Mouse (Mus musculus) CH12.LX (cell line): ENCODE data around the gene Tbccd1. TPM values are rescaled to one million over a fixed set of nuclear protein-coding genes. Genes with fewer than 3 reads are reported as not detected.

Experiments
- DNase-seq: peaks from one replicate; pipeline ENCODE4 v3.0.0-alpha.2; 2013; ENCODE audit errors: extremely low read depth
- H3K27ac ChIP-seq: 2 replicates; pipeline ENCODE4 v1.5.1; 2012; ENCODE audit warnings: low read depth, mild to moderate bottlenecking, control low read depth, moderate library complexity; ENCODE audit not compliant: insufficient read depth
- H3K27me3 ChIP-seq: replicated peaks from 2 replicates; pipeline ENCODE3; 2012; ENCODE audit warnings: inconsistent platforms
- H3K36me3 ChIP-seq, 2 experiments: replicated peaks in 1 of 2; 2 replicates each; pipeline versions ENCODE3 to v1.6.1; 2012; ENCODE audit warnings: inconsistent platforms in 1 of 2, low read length in 1 of 2, mild to moderate bottlenecking in 1 of 2, mixed read lengths in 1 of 2, moderate library complexity in 1 of 2; ENCODE audit not compliant: control insufficient read depth in 1 of 2, insufficient read depth in 1 of 2
- H3K4me1 ChIP-seq, 2 experiments: 2 replicates each; pipeline ENCODE4 v1.6.1; 2012; ENCODE audit warnings: inconsistent platforms in 1 of 2, moderate library complexity in 1 of 2; ENCODE audit not compliant: insufficient read depth in 2 of 2, control insufficient read depth in 1 of 2
- H3K4me2 ChIP-seq: 2 replicates; pipeline ENCODE4 v1.6.1; 2012; ENCODE audit warnings: low read depth, mild to moderate bottlenecking, control low read depth; ENCODE audit not compliant: poor library complexity, insufficient read depth, severe bottlenecking
- H3K4me3 ChIP-seq, 3 experiments: fragments of 150-350 bp in 1 of 3; sonication (generic) in 1 of 3; replicated peaks in 1 of 3; 2 replicates each; pipeline versions ENCODE3 to v1.5.1; 2011 to 2012; ENCODE audit warnings: low read depth in 2 of 3, low read length in 2 of 3, mild to moderate bottlenecking in 2 of 3, moderate library complexity in 2 of 3, control low read depth in 1 of 3, improper control_type of control experiment in 1 of 3, inconsistent platforms in 1 of 3, mixed read lengths in 1 of 3; ENCODE audit not compliant: poor library complexity in 1 of 3
- H3K79me2 ChIP-seq: replicated peaks from 2 replicates; pipeline ENCODE4 v1.6.1; 2012; ENCODE audit warnings: mild to moderate bottlenecking, moderate library complexity; ENCODE audit not compliant: control insufficient read depth, poor library complexity, insufficient read depth, severe bottlenecking; ENCODE audit errors: extremely low read depth
- H3K9ac ChIP-seq: 2 replicates; pipeline ENCODE4 v1.6.1; 2012; ENCODE audit warnings: low read depth, mild to moderate bottlenecking, control low read depth, moderate library complexity; ENCODE audit not compliant: insufficient read depth
- H3K9me3 ChIP-seq: replicated peaks from 2 replicates; pipeline ENCODE3; 2012; ENCODE audit warnings: low read length, inconsistent platforms, mixed read lengths
- CHD1 ChIP-seq: IDR thresholded peaks from 2 replicates; pipeline ENCODE4 v1.6.1; 2012; ENCODE audit warnings: low read depth, low read length, improper control_type of control experiment, inconsistent platforms
- CHD2 ChIP-seq: IDR thresholded peaks from 2 replicates; pipeline ENCODE4 v1.6.1; 2011; ENCODE audit warnings: low read length, improper control_type of control experiment
- CTCF ChIP-seq, 2 experiments: IDR thresholded peaks in 1 of 2; conservative IDR thresholded peaks in 1 of 2; 2 replicates each; pipeline ENCODE4 v1.5.1; 2011 to 2012; ENCODE audit warnings: low read depth in 2 of 2, low read length in 2 of 2, improper control_type of control experiment in 1 of 2, inconsistent platforms in 1 of 2, mild to moderate bottlenecking in 1 of 2, moderate library complexity in 1 of 2
- E2F4 ChIP-seq: IDR thresholded peaks from 2 replicates; pipeline ENCODE4 v1.6.1; 2011; ENCODE audit warnings: low read depth, low read length, improper control_type of control experiment; ENCODE audit not compliant: insufficient replicate concordance
- ETS1 ChIP-seq: conservative IDR thresholded peaks from 2 replicates; pipeline ENCODE4 v1.6.1; 2012; ENCODE audit warnings: low read depth, mild to moderate bottlenecking, inconsistent platforms, low read length, improper control_type of control experiment, moderate library complexity
- GABPA ChIP-seq: IDR thresholded peaks from 2 replicates; pipeline ENCODE4 v1.6.1; 2012; ENCODE audit warnings: low read depth, low read length, improper control_type of control experiment, inconsistent platforms; ENCODE audit not compliant: insufficient replicate concordance
- HCFC1 ChIP-seq: IDR thresholded peaks from 2 replicates; pipeline ENCODE4 v1.6.1; 2012; ENCODE audit warnings: low read depth, mild to moderate bottlenecking, inconsistent platforms, low read length, improper control_type of control experiment
- IRF4 ChIP-seq: IDR thresholded peaks from 2 replicates; pipeline ENCODE4 v1.6.1; 2014; ENCODE audit warnings: low read depth, mild to moderate bottlenecking, inconsistent platforms, low read length, improper control_type of control experiment
- JUN ChIP-seq: IDR thresholded peaks from 2 replicates; pipeline ENCODE4 v1.6.1; 2011; ENCODE audit warnings: low read depth, mild to moderate bottlenecking, low read length, improper control_type of control experiment, moderate library complexity; ENCODE audit not compliant: insufficient read depth
- KAT2A ChIP-seq: IDR thresholded peaks from 2 replicates; pipeline ENCODE4 v1.6.1; 2012; ENCODE audit warnings: low read length, improper control_type of control experiment, inconsistent platforms; ENCODE audit not compliant: insufficient replicate concordance
- MAFK ChIP-seq: IDR thresholded peaks from 2 replicates; pipeline ENCODE4 v1.6.1; 2011; ENCODE audit warnings: low read length, improper control_type of control experiment; ENCODE audit not compliant: insufficient replicate concordance
- MEF2A ChIP-seq: IDR thresholded peaks from 2 replicates; pipeline ENCODE4 v1.6.1; 2014; ENCODE audit warnings: low read depth, mild to moderate bottlenecking, inconsistent platforms, low read length, improper control_type of control experiment, borderline replicate concordance
- POLR2A ChIP-seq: IDR thresholded peaks from 2 replicates; pipeline ENCODE4 v1.6.1; 2011; ENCODE audit warnings: low read depth, mild to moderate bottlenecking, improper control_type of control experiment, low read length
- POLR2AphosphoS2 ChIP-seq: IDR thresholded peaks from 2 replicates; pipeline ENCODE4 v1.6.1; 2011; ENCODE audit warnings: low read depth, low read length, improper control_type of control experiment
- RCOR1 ChIP-seq: conservative IDR thresholded peaks from 2 replicates; pipeline ENCODE4 v1.6.1; 2012; ENCODE audit warnings: low read depth, mild to moderate bottlenecking, inconsistent platforms, low read length, improper control_type of control experiment
- SIN3A ChIP-seq: IDR thresholded peaks from 2 replicates; pipeline ENCODE4 v1.6.1; 2012; ENCODE audit warnings: low read length, improper control_type of control experiment, inconsistent platforms
- SMC3 ChIP-seq: IDR thresholded peaks from 2 replicates; pipeline ENCODE4 v1.6.1; 2011; ENCODE audit warnings: low read depth, low read length, improper control_type of control experiment
- TCF12 ChIP-seq: IDR thresholded peaks from 2 replicates; pipeline ENCODE4 v1.6.1; 2014; ENCODE audit warnings: low read depth, mild to moderate bottlenecking, inconsistent platforms, low read length, improper control_type of control experiment
- UBTF ChIP-seq: IDR thresholded peaks from 2 replicates; pipeline ENCODE4 v1.6.1; 2012; ENCODE audit warnings: low read depth, mild to moderate bottlenecking, inconsistent platforms, low read length, improper control_type of control experiment, moderate library complexity
- USF1 ChIP-seq: IDR thresholded peaks from 2 replicates; pipeline ENCODE4 v1.6.1; 2014; ENCODE audit warnings: low read depth, mild to moderate bottlenecking, inconsistent platforms, low read length, improper control_type of control experiment
- ZNF384 ChIP-seq: IDR thresholded peaks from 2 replicates; pipeline ENCODE4 v1.6.1; 2012; ENCODE audit warnings: low read depth, low read length, improper control_type of control experiment, inconsistent platforms
- dilution Hi-C: fragments of 300-500 bp; cut with MboI; formaldehyde crosslinking; loops from 2 replicates; pipeline ENCODE4 v1.14.3; 2020; ENCODE audit warnings: low sequenced_read_pairs; ENCODE audit not compliant: extremely low pct_unique_long_range_greater_than_20kb, extremely low pct_ligation_motif_present
- in situ Hi-C: fragments of 300-500 bp; cut with MboI; formaldehyde crosslinking; loops from 3 replicates; pipeline ENCODE4 v1.14.3; 2019; ENCODE audit warnings: low sequenced_read_pairs, low pct_ligation_motif_present, low pct_unique_long_range_greater_than_20kb, mixed read lengths
- polyA plus RNA-seq: library from polyadenylated mRNA; unstranded; fragments of >175 nt; gene quantifications from 2 replicates; pipeline ENCODE4 v1.2.1, GENCODE M21; 2012; ENCODE audit warnings: low read depth; ENCODE audit not compliant: insufficient read length
- total RNA-seq, 2 experiments: library from RNA; depleted of rRNA; stranded (reverse); fragments of 300-350 nt in 1 of 2; fragments of >200 nt in 1 of 2; gene quantifications; 2 replicates each; pipeline ENCODE4 v1.2.3; 2012 to 2014

Gene Tbccd1
- total and polyA plus RNA-seq, 3 experiments: 15.1 to 19.9 (median 16.6) TPM

- H3K9ac ChIP-seq: no peak overlapping the region
- no peak for TF ChIP-seq KAT2A
- TF ChIP-seq MEF2A: no peak
- no peak for TF ChIP-seq ZNF384
- no peak for TF ChIP-seq TCF12
- no peak for TF ChIP-seq SIN3A
- TF ChIP-seq RCOR1: no peak
- no peak for TF ChIP-seq JUN
- no peak for TF ChIP-seq USF1
- no peak for TF ChIP-seq IRF4
- TF ChIP-seq CTCF (conservative IDR thresholded peaks at IDR 0.05 in 1 of 2, IDR thresholded peaks at IDR 0.05 in 1 of 2; ENCODE audit: low read depth in 2 of 2, low read length in 2 of 2): no peak
- TF ChIP-seq GABPA: no peak
- TF ChIP-seq UBTF: no peak
- H3K4me3 ChIP-seq: no peak overlapping the region
- in situ Hi-C loops: no loop called here
- no peak for DNase-seq
- H3K36me3 ChIP-seq: peaks cover 0 to 61% of the 10 kb centered on the region in 2 experiments
- no peaks in the 10 kb centered on the region for H3K4me1 ChIP-seq
- dilution Hi-C loops: no loop called here
- H3K79me2 ChIP-seq: no peaks in the 10 kb centered on the region
- no peak overlapping the region for H3K4me2 ChIP-seq
- H3K27me3 ChIP-seq: no peaks in the 10 kb centered on the region
- H3K9me3 ChIP-seq: no peaks in the 10 kb centered on the region
- no peak overlapping the region for H3K27ac ChIP-seq
These were observed 9.8 kb downstream of the Tbccd1 start for GRCm38 (mm10) chr16:22847686-22848085.

- Histone ChIP-seq H3K27me3 (no peaks in the 10 kb centered on the region), H3K4me3 (no peak overlapping the region), H3K9ac (no peak overlapping the region), H3K27ac (no peak overlapping the region), H3K4me1 (no peaks in the 10 kb centered on the region), H3K9me3 (no peaks in the 10 kb centered on the region), H3K36me3 (peaks cover 16 to 69% of the 10 kb centered on the region in 2 experiments), H3K4me2 (no peak overlapping the region), H3K79me2 (no peaks in the 10 kb centered on the region)
- in situ Hi-C loops: no loop called here
- no peak for DNase-seq
- TF ChIP-seq POLR2A (no peak), SMC3 (no peak), MEF2A (no peak), CHD1 (no peak), MAFK (no peak), GABPA (no peak), POLR2AphosphoS2 (no peak), HCFC1 (no peak), CHD2 (no peak), UBTF (no peak), E2F4 (no peak), ETS1 (no peak), ZNF384 (no peak), TCF12 (no peak)
- dilution Hi-C loops: no loop called here
These were observed 12.0 kb downstream of the Tbccd1 start for GRCm38 (mm10) chr16:22845481-22845880.
